Mouse (Mus musculus) limb, embryonic 14.5 days (tissue): ENCODE measurements at regions not wholly inside any gene's neighbourhood (a gene's known extent, or its start where the extent isn't known, plus 50 kb on each side); places are given as distances from the start of the nearest gene placed in this dataset.
A peak's percentile ranks its signal among the peaks of the same experiment; 100 is the strongest.

Source experiments
- ATAC-seq: fragments of 200-750 bp; cut with Nextera tagmentation; 2 replicates; pipeline ENCODE4 v1.8.0; 2017; ENCODE audit warnings: low read depth, moderate number of reproducible peaks, moderate TSS enrichment; ENCODE audit not compliant: low FRiP score
- DNase-seq: peaks from one replicate; pipeline ENCODE4 v3.0.0-alpha.2; 2015; ENCODE audit warnings: low spot score
- H3K27ac ChIP-seq: fragments of 300-500 bp; sonication (generic); replicated peaks from 2 replicates; pipeline ENCODE4 v1.5.1; 2014; ENCODE audit warnings: low read depth, mild to moderate bottlenecking, low read length, moderate library complexity, mixed read lengths
- H3K27me3 ChIP-seq: fragments of 300-500 bp; sonication (generic); 2 replicates; pipeline ENCODE4 v1.6.1; 2014; ENCODE audit warnings: low read length, mixed read lengths; ENCODE audit not compliant: control insufficient read depth, insufficient read depth
- H3K36me3 ChIP-seq: fragments of 300-500 bp; sonication (generic); 2 replicates; pipeline ENCODE4 v1.6.1; 2014; ENCODE audit warnings: mild to moderate bottlenecking, low read length, moderate library complexity, mixed read lengths; ENCODE audit not compliant: control insufficient read depth, insufficient read depth
- H3K4me1 ChIP-seq: fragments of 300-500 bp; sonication (generic); 2 replicates; pipeline ENCODE4 v1.6.1; 2014; ENCODE audit warnings: antibody characterized with exemption, low read length, mixed read lengths; ENCODE audit not compliant: control insufficient read depth, insufficient read depth
- H3K4me2 ChIP-seq: fragments of 300-500 bp; sonication (generic); replicated peaks from 2 replicates; pipeline ENCODE4 v1.6.1; 2014; ENCODE audit warnings: low read depth, mild to moderate bottlenecking, low read length, moderate library complexity; ENCODE audit not compliant: severe bottlenecking
- H3K4me3 ChIP-seq: fragments of 300-500 bp; sonication (generic); replicated peaks from 2 replicates; pipeline ENCODE4 v1.5.1; 2014; ENCODE audit warnings: low read length
- H3K9ac ChIP-seq: fragments of 300-500 bp; sonication (generic); 2 replicates; pipeline ENCODE4 v1.6.1; 2014; ENCODE audit warnings: mild to moderate bottlenecking, low read depth, low read length, moderate library complexity; ENCODE audit not compliant: severe bottlenecking
- H3K9me3 ChIP-seq: fragments of 300-500 bp; sonication (generic); 2 replicates; pipeline ENCODE4 v1.6.1; 2016; ENCODE audit warnings: low read length; ENCODE audit not compliant: control insufficient read depth
- POLR2A ChIP-seq: fragments of 200-500 bp; IDR thresholded peaks from 2 replicates; pipeline ENCODE4 v1.8.0; 2012; ENCODE audit warnings: inconsistent platforms, mild to moderate bottlenecking, moderate library complexity, borderline replicate concordance; ENCODE audit not compliant: insufficient read depth, insufficient read length; ENCODE audit errors: extremely low read depth
- WGBS: fragments of 180-500 bp; shearing (Covaris S2); extraction: QIAGEN DNeasy Blood & Tissue Kit; methylation state at CpG from one replicate; pipeline ENCODE4 v1.1.7; 2014; 5-methylcytosine and 5-hydroxymethylcytosine counted together

GRCm38 (mm10) chr8:33052017-33052416, 376.5 kb upstream of the 5930422O12Rik start:
- no peak overlapping the region for H3K4me3 ChIP-seq
- DNase-seq (peak; percentile 49), ATAC-seq (no peak)
- no peaks in the 10 kb centered on the region for H3K36me3 ChIP-seq
- peaks cover 8% of the 10 kb centered on the region; the same call in 1 of the 2 replicates for H3K9me3 ChIP-seq
- no peaks in the 10 kb centered on the region for H3K4me1 ChIP-seq
- H3K27me3 ChIP-seq: no peaks in the 10 kb centered on the region
- no peak overlapping the region for H3K4me2 ChIP-seq
- no peak overlapping the region for H3K27ac ChIP-seq
- 59% methylated on average over 8 of the region's 8 CpGs for WGBS
- TF ChIP-seq POLR2A: no peak
- H3K9ac ChIP-seq: no peak overlapping the region

DNA sequence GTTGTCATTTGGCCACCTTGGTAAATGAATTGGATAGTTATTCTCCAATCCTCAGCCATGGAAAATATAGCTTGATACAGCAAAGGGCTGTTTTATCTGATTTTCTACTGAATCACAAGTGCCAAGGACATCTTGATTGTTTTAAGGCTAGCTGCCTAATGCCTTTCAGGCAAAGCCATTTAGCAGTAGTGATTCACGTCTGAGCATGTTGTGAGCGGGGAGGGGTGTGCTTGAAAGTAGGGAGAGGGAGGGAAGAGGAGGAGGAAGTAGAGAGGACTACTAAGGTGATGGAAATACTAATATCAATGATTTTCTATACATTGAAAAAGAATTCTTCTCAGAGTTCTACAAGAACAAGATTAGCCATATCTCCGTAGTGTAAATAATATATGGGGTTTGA, 362.9 kb upstream of the 5930422O12Rik start:
- TF ChIP-seq POLR2A: no peak
- Histone ChIP-seq H3K4me3 (no peak overlapping the region), H3K27me3 (no peaks in the 10 kb centered on the region), H3K9me3 (no peaks in the 10 kb centered on the region), H3K4me1 (no peaks in the 10 kb centered on the region), H3K9ac (no peak overlapping the region), H3K4me2 (no peak overlapping the region), H3K27ac (no peak overlapping the region), H3K36me3 (no peaks in the 10 kb centered on the region)
- ATAC-seq: no peak
- 79% methylated on average over 3 of the region's 3 CpGs for WGBS
- DNase-seq: no peak

DNA sequence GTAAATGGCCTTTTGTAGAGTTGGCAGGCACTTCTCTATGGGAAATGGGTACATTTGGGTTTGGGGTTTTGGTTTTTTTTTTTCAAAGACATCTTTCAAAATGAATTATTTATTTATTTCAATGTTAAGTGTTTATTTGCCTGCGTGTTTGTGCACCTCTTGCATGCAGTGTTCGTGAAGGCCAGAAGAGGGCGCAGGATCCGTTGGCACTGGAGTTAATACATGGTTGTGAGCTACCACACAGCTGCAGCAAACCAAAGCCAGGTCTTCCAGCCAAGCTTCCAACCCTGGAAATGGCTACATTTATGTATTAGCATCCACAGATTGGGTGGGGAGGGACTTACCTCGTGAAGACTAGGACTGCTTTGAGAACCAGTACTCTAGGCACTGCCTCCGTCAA, 362.3 kb upstream of the 5930422O12Rik start:
- ATAC-seq: no peak
- H3K4me1 ChIP-seq: no peaks in the 10 kb centered on the region
- 81% methylated on average over 6 of the region's 6 CpGs for WGBS
- H3K36me3 ChIP-seq: no peaks in the 10 kb centered on the region
- no peak for DNase-seq
- no peak for TF ChIP-seq POLR2A
- no peak overlapping the region for H3K27ac ChIP-seq
- no peak overlapping the region for H3K4me3 ChIP-seq
- H3K27me3 ChIP-seq: no peaks in the 10 kb centered on the region
- H3K9ac ChIP-seq: no peak overlapping the region
- H3K4me2 ChIP-seq: no peak overlapping the region
- H3K9me3 ChIP-seq: no peaks in the 10 kb centered on the region

DNA sequence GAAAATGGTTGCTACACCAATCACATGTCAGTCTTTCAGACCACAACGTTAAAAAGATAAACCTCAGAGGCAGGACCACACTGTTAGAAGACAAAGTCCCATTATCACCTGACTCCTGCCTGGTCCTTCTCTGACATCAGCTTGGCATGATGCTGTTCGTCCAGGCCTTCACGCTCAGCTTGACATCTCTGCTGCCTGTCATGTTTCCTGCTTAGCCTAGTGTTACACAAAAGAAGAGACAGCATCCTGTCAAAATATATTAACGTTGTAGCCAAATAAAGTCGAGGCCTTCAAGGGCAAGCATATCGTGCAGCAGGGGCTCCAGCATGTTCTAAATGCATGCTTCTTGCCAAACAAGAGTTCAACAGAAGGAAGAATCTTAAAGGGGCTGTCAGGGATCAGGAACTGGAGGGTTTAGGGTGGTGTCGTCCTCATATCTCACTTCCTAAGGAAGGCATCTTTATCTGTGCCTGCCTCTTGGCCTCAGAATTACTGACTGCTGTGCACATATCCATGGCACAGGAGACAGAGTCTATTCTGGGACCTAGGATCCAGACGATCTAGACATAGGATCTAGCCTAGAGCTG, 361.0 kb upstream of the 5930422O12Rik start:
- Histone ChIP-seq H3K27me3 (no peaks in the 10 kb centered on the region), H3K4me2 (no peak overlapping the region), H3K4me1 (no peaks in the 10 kb centered on the region), H3K4me3 (no peak overlapping the region), H3K36me3 (no peaks in the 10 kb centered on the region), H3K9me3 (no peaks in the 10 kb centered on the region), H3K27ac (no peak overlapping the region), H3K9ac (no peak overlapping the region)
- 77% methylated on average over 8 of the region's 8 CpGs for WGBS
- no peak for DNase-seq
- ATAC-seq: no peak
- no peak for TF ChIP-seq POLR2A

- H3K9me3 ChIP-seq: no peaks in the 10 kb centered on the region
- WGBS: 84% methylated on average over 5 of the region's 5 CpGs
- H3K4me1 ChIP-seq: no peaks in the 10 kb centered on the region
- H3K27me3 ChIP-seq: no peaks in the 10 kb centered on the region
- H3K4me3 ChIP-seq: no peak overlapping the region
- no peak for TF ChIP-seq POLR2A
- H3K36me3 ChIP-seq: no peaks in the 10 kb centered on the region
- no peak overlapping the region for H3K27ac ChIP-seq
- DNase-seq: no peak
- no peak overlapping the region for H3K9ac ChIP-seq
- no peak overlapping the region for H3K4me2 ChIP-seq
- ATAC-seq: no peak
These were observed 360.0 kb upstream of the 5930422O12Rik start for GRCm38 (mm10) chr8:33068468-33068867.

GRCm38 (mm10) chr8:33075186-33075585, 353.3 kb upstream of the 5930422O12Rik start:
- Histone ChIP-seq H3K4me2 (no peak overlapping the region), H3K27me3 (no peaks in the 10 kb centered on the region), H3K4me1 (peaks cover 3% of the 10 kb centered on the region; the same call in 1 of the 2 replicates), H3K36me3 (no peaks in the 10 kb centered on the region), H3K9ac (no peak overlapping the region), H3K9me3 (no peaks in the 10 kb centered on the region), H3K27ac (no peak overlapping the region), H3K4me3 (no peak overlapping the region)
- DNase-seq (peak; percentile 42), ATAC-seq (no peak)
- WGBS: 0% methylated on average over 1 of the region's 1 CpGs
- no peak for TF ChIP-seq POLR2A
